Mouse (Mus musculus) myocyte (in vitro differentiated cells): ENCODE results near the gene Dgkz. TPM values are rescaled to one million over a fixed set of nuclear protein-coding genes. Genes with fewer than 3 reads are reported as not detected.

Source experiments
- H3K27me3 ChIP-seq: one replicate; pipeline ENCODE4 v1.6.1; 2011; ENCODE audit not compliant: control insufficient read depth, insufficient read depth, insufficient read length
- H3K36me3 ChIP-seq: one replicate; pipeline ENCODE4 v1.6.1; 2011; ENCODE audit not compliant: control insufficient read depth, insufficient read depth
- H3K4me2 ChIP-seq: one replicate; pipeline ENCODE4 v1.6.1; 2011; ENCODE audit warnings: low read depth, control low read depth
- H3K4me3 ChIP-seq: one replicate; pipeline ENCODE4 v1.5.1; 2011; ENCODE audit warnings: mild to moderate bottlenecking, control low read depth, moderate library complexity
- H3K79me2 ChIP-seq: one replicate; pipeline ENCODE4 v1.6.1; 2011; ENCODE audit not compliant: control insufficient read depth, insufficient read depth
- H3ac ChIP-seq: one replicate; pipeline ENCODE4 v1.6.1; 2011; ENCODE audit not compliant: control insufficient read depth, insufficient read length
- CEBPB ChIP-seq: IDR thresholded peaks from 2 replicates; pipeline ENCODE4 v1.6.1; 2011; ENCODE audit warnings: mild to moderate bottlenecking, moderate library complexity; ENCODE audit not compliant: poor library complexity, insufficient read depth, severe bottlenecking
- E2F4 ChIP-seq: IDR thresholded peaks from one replicate; pipeline ENCODE4 v1.6.1; 2011; ENCODE audit warnings: mild to moderate bottlenecking, control low read depth, moderate library complexity; ENCODE audit not compliant: insufficient read depth
- MAX ChIP-seq: IDR thresholded peaks from one replicate; pipeline ENCODE4 v1.6.1; 2011; ENCODE audit warnings: low read depth, mild to moderate bottlenecking, control low read depth
- MYOD1 ChIP-seq, 3 experiments: IDR thresholded peaks; one replicate each; pipeline ENCODE4 v1.6.1; 2011; ENCODE audit warnings: control low read depth in 2 of 3, low read depth in 2 of 3, mild to moderate bottlenecking in 2 of 3, moderate library complexity in 1 of 3; ENCODE audit not compliant: insufficient read length in 2 of 3, control insufficient read depth in 1 of 3
- MYOG ChIP-seq, 3 experiments: IDR thresholded peaks; one replicate each; pipeline ENCODE4 v1.6.1; 2011; ENCODE audit warnings: control low read depth in 2 of 3, low read depth in 2 of 3, mild to moderate bottlenecking in 2 of 3; ENCODE audit not compliant: insufficient read length in 2 of 3, control insufficient read depth in 1 of 3, insufficient read depth in 1 of 3
- POLR2A ChIP-seq: IDR thresholded peaks from one replicate; pipeline ENCODE4 v1.6.1; 2011; ENCODE audit warnings: low read depth, mild to moderate bottlenecking, control low read depth, moderate library complexity; ENCODE audit not compliant: insufficient read length
- POLR2AphosphoS2 ChIP-seq: IDR thresholded peaks from one replicate; pipeline ENCODE4 v1.6.1; 2011; ENCODE audit warnings: low read depth, control low read depth; ENCODE audit not compliant: insufficient read length
- REST ChIP-seq: IDR thresholded peaks from one replicate; pipeline ENCODE4 v1.6.1; 2011; ENCODE audit warnings: mild to moderate bottlenecking, control low read depth, moderate library complexity; ENCODE audit not compliant: insufficient read depth, insufficient read length
- SRF ChIP-seq: IDR thresholded peaks from one replicate; pipeline ENCODE4 v1.6.1; 2011; ENCODE audit warnings: low read depth; ENCODE audit not compliant: control insufficient read depth, insufficient read length
- TCF12 ChIP-seq: IDR thresholded peaks from one replicate; pipeline ENCODE4 v1.6.1; 2011; ENCODE audit warnings: mild to moderate bottlenecking, control low read depth; ENCODE audit not compliant: poor library complexity, insufficient read depth, severe bottlenecking
- TCF3 ChIP-seq: IDR thresholded peaks from one replicate; pipeline ENCODE4 v1.6.1; 2011; ENCODE audit warnings: low read depth, control low read depth; ENCODE audit not compliant: insufficient read length
- USF1 ChIP-seq: IDR thresholded peaks from one replicate; pipeline ENCODE4 v1.6.1; 2011; ENCODE audit warnings: low read depth, mild to moderate bottlenecking, control low read depth, moderate library complexity
- polyA plus RNA-seq: library from polyadenylated mRNA; unstranded; fragments of >200 nt; fragmentation: generic; extraction: Trizol; gene quantifications from one replicate; pipeline ENCODE4 v1.2.1, GENCODE M21; 2012; ENCODE audit warnings: missing spikeins

Dgkz gene
- polyA plus RNA-seq, 1 experiment = 68.4 TPM

GRCm38 (mm10) chr2:91922586-91923414 lies 52.9 kb downstream of the Dgkz start:
- TF ChIP-seq POLR2AphosphoS2 = no peak
- TF ChIP-seq REST = no peak
- TF ChIP-seq POLR2A = no peak
- no peak for TF ChIP-seq MYOD1 (IDR thresholded peaks at IDR 0.05; ENCODE audit: control insufficient read depth in 1 of 3, insufficient read length in 2 of 3, low read depth in 2 of 3)
- no peak for TF ChIP-seq TCF3
- TF ChIP-seq CEBPB = no peak
- no peak for TF ChIP-seq USF1
- TF ChIP-seq MYOG (IDR thresholded peaks at IDR 0.05; ENCODE audit: control insufficient read depth in 1 of 3, insufficient read depth in 1 of 3, insufficient read length in 2 of 3, low read depth in 2 of 3) = no peak
- H3K4me2 ChIP-seq = peak overlapping the region; percentile 93
- no peaks in the 10 kb centered on the region for H3K79me2 ChIP-seq
- no peaks in the 10 kb centered on the region for H3K36me3 ChIP-seq
- H3ac ChIP-seq = no peak overlapping the region
- peak overlapping the region; percentile 7 for H3K4me3 ChIP-seq
- peaks cover 7% of the 10 kb centered on the region for H3K27me3 ChIP-seq

- TF ChIP-seq MAX (no peak), POLR2AphosphoS2 (peak; percentile 6)
- no peaks in the 10 kb centered on the region for H3K79me2 ChIP-seq
- H3K4me3 ChIP-seq = peak overlapping the region; percentile 7
- H3ac ChIP-seq = no peak overlapping the region
- peak overlapping the region; percentile 93 for H3K4me2 ChIP-seq
- H3K27me3 ChIP-seq = peaks cover 7% of the 10 kb centered on the region
- no peaks in the 10 kb centered on the region for H3K36me3 ChIP-seq
Observed at GRCm38 (mm10) chr2:91921790-91922570, 53.7 kb downstream of the Dgkz start.

GRCm38 (mm10) chr2:91921181-91921789 lies 54.4 kb downstream of the Dgkz start:
- Histone ChIP-seq H3K36me3 (peaks cover under 1% of the 10 kb centered on the region), H3ac (no peak overlapping the region), H3K79me2 (no peaks in the 10 kb centered on the region), H3K27me3 (peaks cover 7% of the 10 kb centered on the region), H3K4me2 (no peak overlapping the region), H3K4me3 (peak overlapping the region; percentile 7)
- no peak for TF ChIP-seq POLR2AphosphoS2
- no peak for TF ChIP-seq SRF
- TF ChIP-seq MYOD1 (IDR thresholded peaks at IDR 0.05; ENCODE audit: control insufficient read depth in 1 of 3, insufficient read length in 2 of 3, low read depth in 2 of 3) = no peak
- no peak for TF ChIP-seq TCF3
- peak in 1 of 3 experiments; percentile 11 for TF ChIP-seq MYOG (IDR thresholded peaks at IDR 0.05; ENCODE audit: control insufficient read depth in 1 of 3, insufficient read depth in 1 of 3, insufficient read length in 2 of 3, low read depth in 2 of 3)
- TF ChIP-seq REST = peak; percentile 97

- Histone ChIP-seq H3K27me3 (peaks cover 7% of the 10 kb centered on the region), H3ac (no peak overlapping the region), H3K4me2 (no peak overlapping the region), H3K79me2 (no peaks in the 10 kb centered on the region), H3K4me3 (no peak overlapping the region), H3K36me3 (peaks cover 11% of the 10 kb centered on the region)
- TF ChIP-seq E2F4 (no peak), MYOD1 (IDR thresholded peaks at IDR 0.05; ENCODE audit: control insufficient read depth in 1 of 3, insufficient read length in 2 of 3, low read depth in 2 of 3) (no peak), TCF3 (no peak), USF1 (no peak)
Observed at GRCm38 (mm10) chr2:91920130-91920529, 55.5 kb downstream of the Dgkz start.

GRCm38 (mm10) chr2:91917096-91917495 lies 58.6 kb downstream of the Dgkz start:
- no peaks in the 10 kb centered on the region for H3K79me2 ChIP-seq
- H3K27me3 ChIP-seq = peaks cover 4% of the 10 kb centered on the region
- TF ChIP-seq E2F4 (no peak), TCF12 (no peak), TCF3 (no peak), MYOG (IDR thresholded peaks at IDR 0.05; ENCODE audit: control insufficient read depth in 1 of 3, insufficient read depth in 1 of 3, insufficient read length in 2 of 3, low read depth in 2 of 3) (no peak), MYOD1 (IDR thresholded peaks at IDR 0.05; ENCODE audit: control insufficient read depth in 1 of 3, insufficient read length in 2 of 3, low read depth in 2 of 3) (no peak), MAX (no peak), SRF (no peak), USF1 (no peak), POLR2AphosphoS2 (no peak), CEBPB (no peak), REST (no peak), POLR2A (no peak)
- H3ac ChIP-seq = no peak overlapping the region
- H3K4me2 ChIP-seq = no peak overlapping the region
- peaks cover 27% of the 10 kb centered on the region for H3K36me3 ChIP-seq
- H3K4me3 ChIP-seq = no peak overlapping the region
